Mouse (Mus musculus): ENCODE measurements around the gene Stk33. TPM values are rescaled to one million over a fixed set of nuclear protein-coding genes. Genes with fewer than 3 reads are reported as not detected.

Gene Stk33
- polyA plus RNA-seq, 1 experiment: 0.48 TPM

GRCm38 (mm10) chr7:109331722-109332121, 107.2 kb downstream of the Stk33 start:
- no peaks in the 10 kb centered on the region for H3K4me1 ChIP-seq (ENCODE audit: control insufficient read depth, insufficient read depth, low read length)
- no peak overlapping the region for H3K4me3 ChIP-seq (ENCODE audit: low read depth, low read length)
- no peak overlapping the region for H3K27ac ChIP-seq (ENCODE audit: insufficient read depth, low read length)
- H3K9ac ChIP-seq (ENCODE audit: low read depth, poor library complexity, severe bottlenecking): no peak overlapping the region
- H3K36me3 ChIP-seq (ENCODE audit: control insufficient read depth, insufficient read depth, low read length, poor library complexity, severe bottlenecking): no peaks in the 10 kb centered on the region
- TF ChIP-seq CTCF (IDR thresholded peaks at IDR 0.05; ENCODE audit: low read depth, low read length) (no peak), POLR2A (IDR thresholded peaks at IDR 0.05; ENCODE audit: insufficient read depth, low read length) (no peak), EP300 (IDR thresholded peaks at IDR 0.05; ENCODE audit: insufficient read depth, low read depth, low read length) (no peak)
- H3K27me3 ChIP-seq (ENCODE audit: control insufficient read depth, insufficient read depth, low read length, poor library complexity, severe bottlenecking): no peaks in the 10 kb centered on the region
- no peaks in the 10 kb centered on the region for H3K9me3 ChIP-seq (replicated peaks; ENCODE audit: control insufficient read depth, insufficient read depth, low read length, poor library complexity, severe bottlenecking)

GRCm38 (mm10) chr7:109328772-109329171, 110.1 kb downstream of the Stk33 start:
- TF ChIP-seq POLR2A (IDR thresholded peaks at IDR 0.05; ENCODE audit: insufficient read depth, low read length) (no peak), EP300 (IDR thresholded peaks at IDR 0.05; ENCODE audit: insufficient read depth, low read depth, low read length) (no peak), CTCF (IDR thresholded peaks at IDR 0.05; ENCODE audit: low read depth, low read length) (no peak)
- H3K27me3 ChIP-seq (ENCODE audit: control insufficient read depth, insufficient read depth, low read length, poor library complexity, severe bottlenecking): no peaks in the 10 kb centered on the region
- no peak overlapping the region for H3K4me3 ChIP-seq (ENCODE audit: low read depth, low read length)
- no peaks in the 10 kb centered on the region for H3K4me1 ChIP-seq (ENCODE audit: control insufficient read depth, insufficient read depth, low read length)
- no peak overlapping the region for H3K27ac ChIP-seq (ENCODE audit: insufficient read depth, low read length)
- no peaks in the 10 kb centered on the region for H3K9me3 ChIP-seq (replicated peaks; ENCODE audit: control insufficient read depth, insufficient read depth, low read length, poor library complexity, severe bottlenecking)
- no peaks in the 10 kb centered on the region for H3K36me3 ChIP-seq (ENCODE audit: control insufficient read depth, insufficient read depth, low read length, poor library complexity, severe bottlenecking)
- no peak overlapping the region for H3K9ac ChIP-seq (ENCODE audit: low read depth, poor library complexity, severe bottlenecking)

- no peak overlapping the region for H3K27ac ChIP-seq (ENCODE audit: insufficient read depth, low read length)
- no peak overlapping the region for H3K9ac ChIP-seq (ENCODE audit: low read depth, poor library complexity, severe bottlenecking)
- no peaks in the 10 kb centered on the region for H3K27me3 ChIP-seq (ENCODE audit: control insufficient read depth, insufficient read depth, low read length, poor library complexity, severe bottlenecking)
- no peaks in the 10 kb centered on the region for H3K4me1 ChIP-seq (ENCODE audit: control insufficient read depth, insufficient read depth, low read length)
- no peak for TF ChIP-seq POLR2A (IDR thresholded peaks at IDR 0.05; ENCODE audit: insufficient read depth, low read length)
- no peak for TF ChIP-seq CTCF (IDR thresholded peaks at IDR 0.05; ENCODE audit: low read depth, low read length)
- TF ChIP-seq EP300 (IDR thresholded peaks at IDR 0.05; ENCODE audit: insufficient read depth, low read depth, low read length): no peak
- H3K36me3 ChIP-seq (ENCODE audit: control insufficient read depth, insufficient read depth, low read length, poor library complexity, severe bottlenecking): no peaks in the 10 kb centered on the region
- H3K9me3 ChIP-seq (replicated peaks; ENCODE audit: control insufficient read depth, insufficient read depth, low read length, poor library complexity, severe bottlenecking): no peaks in the 10 kb centered on the region
- no peak overlapping the region for H3K4me3 ChIP-seq (ENCODE audit: low read depth, low read length)
Observed at GRCm38 (mm10) chr7:109326813-109327212, 112.1 kb downstream of the Stk33 start.

GRCm38 (mm10) chr7:109325731-109326130, 113.2 kb downstream of the Stk33 start:
- H3K9ac ChIP-seq (ENCODE audit: low read depth, poor library complexity, severe bottlenecking): no peak overlapping the region
- H3K4me1 ChIP-seq (ENCODE audit: control insufficient read depth, insufficient read depth, low read length): no peaks in the 10 kb centered on the region
- H3K27me3 ChIP-seq (ENCODE audit: control insufficient read depth, insufficient read depth, low read length, poor library complexity, severe bottlenecking): no peaks in the 10 kb centered on the region
- TF ChIP-seq CTCF (IDR thresholded peaks at IDR 0.05; ENCODE audit: low read depth, low read length) (no peak), EP300 (IDR thresholded peaks at IDR 0.05; ENCODE audit: insufficient read depth, low read depth, low read length) (no peak), POLR2A (IDR thresholded peaks at IDR 0.05; ENCODE audit: insufficient read depth, low read length) (no peak)
- H3K4me3 ChIP-seq (ENCODE audit: low read depth, low read length): no peak overlapping the region
- H3K9me3 ChIP-seq (replicated peaks; ENCODE audit: control insufficient read depth, insufficient read depth, low read length, poor library complexity, severe bottlenecking): no peaks in the 10 kb centered on the region
- H3K36me3 ChIP-seq (ENCODE audit: control insufficient read depth, insufficient read depth, low read length, poor library complexity, severe bottlenecking): no peaks in the 10 kb centered on the region
- H3K27ac ChIP-seq (ENCODE audit: insufficient read depth, low read length): no peak overlapping the region

DNA sequence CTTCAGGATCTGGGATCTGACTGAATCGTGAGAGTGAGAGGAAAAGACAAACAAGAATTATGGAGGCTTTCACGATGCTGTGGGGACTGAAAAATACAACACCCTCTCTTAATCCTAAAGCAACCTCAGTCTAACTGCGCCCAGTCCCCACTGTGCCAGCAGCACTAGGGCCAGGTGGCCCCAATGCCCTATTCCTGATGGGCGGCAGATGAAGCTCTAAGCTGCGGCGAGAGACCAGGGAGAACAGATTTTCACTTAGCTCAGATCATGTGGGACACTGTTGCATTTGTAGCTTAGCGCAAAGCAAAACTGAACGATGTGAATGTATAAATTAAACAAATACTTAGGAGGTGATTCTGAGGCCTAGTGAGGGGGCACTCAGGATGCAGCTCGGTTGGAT, 113.7 kb downstream of the Stk33 start:
- no peaks in the 10 kb centered on the region for H3K9me3 ChIP-seq (replicated peaks; ENCODE audit: control insufficient read depth, insufficient read depth, low read length, poor library complexity, severe bottlenecking)
- H3K36me3 ChIP-seq (ENCODE audit: control insufficient read depth, insufficient read depth, low read length, poor library complexity, severe bottlenecking): no peaks in the 10 kb centered on the region
- H3K27ac ChIP-seq (ENCODE audit: insufficient read depth, low read length): no peak overlapping the region
- H3K4me3 ChIP-seq (ENCODE audit: low read depth, low read length): no peak overlapping the region
- TF ChIP-seq EP300 (IDR thresholded peaks at IDR 0.05; ENCODE audit: insufficient read depth, low read depth, low read length) (no peak), POLR2A (IDR thresholded peaks at IDR 0.05; ENCODE audit: insufficient read depth, low read length) (no peak), CTCF (IDR thresholded peaks at IDR 0.05; ENCODE audit: low read depth, low read length) (no peak)
- no peaks in the 10 kb centered on the region for H3K27me3 ChIP-seq (ENCODE audit: control insufficient read depth, insufficient read depth, low read length, poor library complexity, severe bottlenecking)
- no peaks in the 10 kb centered on the region for H3K4me1 ChIP-seq (ENCODE audit: control insufficient read depth, insufficient read depth, low read length)
- H3K9ac ChIP-seq (ENCODE audit: low read depth, poor library complexity, severe bottlenecking): no peak overlapping the region

DNA sequence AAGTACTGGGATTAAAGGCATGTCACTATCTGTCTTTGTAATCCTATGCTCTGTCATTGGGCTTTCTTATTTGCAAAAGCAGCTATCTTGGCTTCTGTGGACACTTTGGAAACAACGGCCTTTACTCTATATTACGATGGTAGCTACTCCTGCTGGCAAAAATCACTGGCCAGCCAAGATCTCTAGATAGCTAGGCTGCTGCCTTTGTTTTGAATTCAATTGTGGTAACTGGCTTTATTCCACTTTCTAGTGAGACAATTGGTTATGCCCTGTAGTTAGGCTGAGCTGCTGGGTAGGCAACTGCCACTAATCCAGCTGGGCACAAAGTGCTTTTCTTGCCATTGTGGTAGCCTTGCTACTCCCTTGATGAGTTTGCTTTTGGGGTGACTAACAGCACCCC, 129.4 kb downstream of the Stk33 start:
- Histone ChIP-seq H3K27ac (ENCODE audit: insufficient read depth, low read length) (no peak overlapping the region), H3K9me3 (replicated peaks; ENCODE audit: control insufficient read depth, insufficient read depth, low read length, poor library complexity, severe bottlenecking) (no peaks in the 10 kb centered on the region), H3K4me3 (ENCODE audit: low read depth, low read length) (no peak overlapping the region), H3K9ac (ENCODE audit: low read depth, poor library complexity, severe bottlenecking) (no peak overlapping the region), H3K36me3 (ENCODE audit: control insufficient read depth, insufficient read depth, low read length, poor library complexity, severe bottlenecking) (no peaks in the 10 kb centered on the region), H3K27me3 (ENCODE audit: control insufficient read depth, insufficient read depth, low read length, poor library complexity, severe bottlenecking) (no peaks in the 10 kb centered on the region), H3K4me1 (ENCODE audit: control insufficient read depth, insufficient read depth, low read length) (no peaks in the 10 kb centered on the region)
- TF ChIP-seq CTCF (IDR thresholded peaks at IDR 0.05; ENCODE audit: low read depth, low read length) (no peak), EP300 (IDR thresholded peaks at IDR 0.05; ENCODE audit: insufficient read depth, low read depth, low read length) (no peak), POLR2A (IDR thresholded peaks at IDR 0.05; ENCODE audit: insufficient read depth, low read length) (no peak)
